Mouse (Mus musculus) lung, adult 2 months (tissue): ENCODE data around the gene Hp1bp3. TPM values are rescaled to one million over a fixed set of nuclear protein-coding genes. Genes with fewer than 3 reads are reported as not detected.

Source experiments
- DNase-seq: peaks from one replicate; pipeline ENCODE4 v3.0.0; 2022
- H3K4me1 ChIP-seq: fragments of 200-500 bp; 2 replicates; pipeline ENCODE4 v1.6.1; 2011; ENCODE audit warnings: low read length; ENCODE audit not compliant: control insufficient read depth, insufficient read depth
- H3K4me3 ChIP-seq: fragments of 200-500 bp; replicated peaks from 2 replicates; pipeline ENCODE3; 2011; ENCODE audit warnings: low read depth, mild to moderate bottlenecking, control low read depth, low read length; ENCODE audit errors: extremely low read depth
- CTCF ChIP-seq: fragments of 200-500 bp; IDR thresholded peaks from 2 replicates; pipeline ENCODE4 v1.5.1; 2011; ENCODE audit warnings: mild to moderate bottlenecking, low read length, control low read depth; ENCODE audit not compliant: insufficient read depth
- POLR2A ChIP-seq: fragments of 200-500 bp; IDR thresholded peaks from 2 replicates; pipeline ENCODE4 v1.6.1; 2011; ENCODE audit warnings: low read depth, mild to moderate bottlenecking, control low read depth, low read length, borderline replicate concordance; ENCODE audit errors: extremely low read depth
- WGBS: fragments of 180-500 bp; shearing (Covaris S2); methylation state at CpG from one replicate; pipeline ENCODE4 v1.1.7; 2018; 5-methylcytosine and 5-hydroxymethylcytosine counted together
- polyA plus RNA-seq: library from polyadenylated mRNA; depleted of rRNA; stranded (reverse); fragments of >200 nt; gene quantifications from 2 replicates; pipeline ENCODE4 v1.2.3, GENCODE M21; 2012

Gene Hp1bp3
- polyA plus RNA-seq, 1 experiment = 78.4 TPM

DNA sequence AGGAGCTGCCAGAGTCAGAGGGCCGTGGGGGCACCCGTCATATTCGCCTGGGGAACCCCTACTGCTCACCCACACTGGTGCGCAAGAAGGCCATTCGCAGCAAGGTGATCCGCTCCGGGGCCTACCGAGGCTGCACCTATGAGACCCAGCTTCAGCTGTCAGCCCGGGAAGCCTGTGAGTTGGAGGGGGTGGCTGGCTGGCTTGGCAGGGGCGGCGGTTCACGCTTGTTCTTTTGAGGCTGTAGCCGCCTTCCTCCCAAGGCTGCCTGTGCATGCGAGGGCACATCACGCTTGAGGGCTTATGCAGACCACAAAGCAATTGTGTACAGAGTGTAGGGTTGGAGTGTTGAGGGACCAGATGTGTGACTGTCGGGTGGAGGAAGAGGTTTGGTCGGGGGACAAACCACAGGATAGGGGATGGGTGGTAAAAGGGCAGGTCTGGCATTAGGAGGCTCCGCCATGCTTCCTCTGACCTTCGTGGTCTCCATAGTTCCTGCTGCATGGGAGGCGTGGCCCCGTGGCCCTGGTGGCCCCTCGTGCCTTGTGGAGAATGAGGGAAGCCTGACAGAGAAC lies 41.1 kb downstream of the Hp1bp3 start:
- 72% methylated on average over 22 of the region's 22 CpGs for WGBS
- DNase-seq = no peak
- no peak overlapping the region for H3K4me3 ChIP-seq
- TF ChIP-seq CTCF (no peak), POLR2A (no peak)
- H3K4me1 ChIP-seq = no peaks in the 10 kb centered on the region

DNA sequence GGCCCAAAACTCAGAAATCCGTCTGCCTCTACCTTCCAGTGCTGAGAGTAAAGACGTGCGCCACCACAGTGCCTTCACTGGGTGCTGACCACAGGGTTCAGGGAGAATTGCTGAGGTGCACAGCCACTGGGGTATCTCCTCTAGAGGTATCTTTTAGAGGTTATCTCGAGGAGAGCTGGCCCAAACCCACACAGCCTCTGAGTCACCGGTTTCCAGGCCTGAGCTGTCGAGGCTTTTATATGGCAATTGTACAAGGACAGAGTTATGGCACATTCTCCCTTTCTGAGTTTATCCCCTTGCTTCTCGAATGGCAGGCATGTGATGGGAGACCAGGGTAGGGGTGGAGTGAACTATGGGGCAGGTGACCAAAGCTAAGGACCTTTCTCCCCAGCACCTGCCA lies 42.6 kb downstream of the Hp1bp3 start:
- 83% methylated on average over 7 of the region's 7 CpGs for WGBS
- DNase-seq = no peak
- Histone ChIP-seq H3K4me1 (no peaks in the 10 kb centered on the region), H3K4me3 (no peak overlapping the region)
- no peak for TF ChIP-seq POLR2A
- TF ChIP-seq CTCF = no peak

DNA sequence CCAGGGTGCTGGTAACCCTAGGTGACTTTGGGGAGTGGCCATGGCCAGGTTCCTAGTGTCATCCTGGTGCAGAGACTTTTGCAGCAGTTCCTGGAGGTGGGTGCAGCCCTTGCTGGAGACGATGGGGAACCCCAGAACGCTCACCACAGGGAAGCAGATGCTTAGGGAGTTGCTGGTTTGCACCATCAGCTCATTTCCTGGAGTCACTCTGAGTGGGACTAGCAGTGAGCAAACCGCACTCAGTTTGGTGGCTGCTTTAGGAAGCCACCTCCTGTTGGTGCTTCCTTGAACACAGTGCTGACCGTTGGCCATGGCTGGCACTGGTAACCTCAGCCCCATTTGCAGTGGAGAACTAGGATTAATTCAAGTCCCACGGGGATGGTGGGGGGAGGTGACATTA lies 43.4 kb downstream of the Hp1bp3 start:
- no peak for DNase-seq
- Histone ChIP-seq H3K4me3 (no peak overlapping the region), H3K4me1 (no peaks in the 10 kb centered on the region)
- TF ChIP-seq POLR2A (no peak), CTCF (no peak)
- WGBS = 66% methylated on average over 5 of the region's 5 CpGs

DNA sequence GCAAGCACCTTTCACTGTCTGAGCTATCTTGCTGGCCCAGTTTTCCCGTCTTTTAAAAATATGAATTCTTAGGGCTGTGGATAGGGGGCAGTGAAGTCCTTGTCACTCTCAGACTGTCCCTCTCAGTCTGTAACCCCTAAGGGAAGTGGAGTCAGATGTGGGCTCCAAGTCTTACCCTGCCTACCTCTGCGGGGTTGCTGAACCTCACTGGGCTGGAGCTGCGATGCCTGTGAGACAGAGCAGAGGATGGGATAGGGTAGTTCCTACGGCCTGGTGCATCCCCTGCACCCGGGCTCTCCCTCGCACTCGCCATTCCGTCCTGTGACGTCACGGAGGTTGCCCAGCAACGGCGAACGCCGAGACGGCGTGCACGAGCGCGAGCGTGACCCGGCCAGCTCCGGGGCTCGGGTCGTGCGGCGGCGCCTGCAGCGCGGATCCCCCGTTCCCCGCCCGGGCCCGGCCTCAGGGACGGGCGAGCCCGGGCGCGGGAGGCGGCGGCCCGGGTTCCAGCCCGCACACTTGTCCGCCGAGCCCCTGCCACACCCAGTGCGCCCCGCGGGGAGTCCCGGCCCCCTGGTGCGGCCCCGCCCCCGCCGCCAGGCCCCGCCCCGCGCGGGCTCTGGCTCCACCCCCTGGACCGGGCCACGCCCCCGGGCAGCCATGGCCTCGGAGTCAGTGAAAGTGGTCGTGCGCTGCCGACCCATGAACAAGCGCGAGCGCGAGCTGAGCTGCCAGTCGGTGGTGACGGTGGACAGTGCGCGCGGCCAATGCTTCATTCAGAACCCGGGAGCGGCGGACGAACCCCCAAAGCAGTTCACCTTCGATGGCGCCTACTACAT lies 46.0 kb downstream of the Hp1bp3 start:
- no peaks in the 10 kb centered on the region for H3K4me1 ChIP-seq
- WGBS = under 1% methylated on average over 78 of the region's 78 CpGs
- peak overlapping the region; percentile 50 for H3K4me3 ChIP-seq
- TF ChIP-seq POLR2A = no peak
- TF ChIP-seq CTCF = 0 out of 2 replicates have a peak, but pooled peaks have one; percentile 4
- peak; percentile 89 for DNase-seq

DNA sequence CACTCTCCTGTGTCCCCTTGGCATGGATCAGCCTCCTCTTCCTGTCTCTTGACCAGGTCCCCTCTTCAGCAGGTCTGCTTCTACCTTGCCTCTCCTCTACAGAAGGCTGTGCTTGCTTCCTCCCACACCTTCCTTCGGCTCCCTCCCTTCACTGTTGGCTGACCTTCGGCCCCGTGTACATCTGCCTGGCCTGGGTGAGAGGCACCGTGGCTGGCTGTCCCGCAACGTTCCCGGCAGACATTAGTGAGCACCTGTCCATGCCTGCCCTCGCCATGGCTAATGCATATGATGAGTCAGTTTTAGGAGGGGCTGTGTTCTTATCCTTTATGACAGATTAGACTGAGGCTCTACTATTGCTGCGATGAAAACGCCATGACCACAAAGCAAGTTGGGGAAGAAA lies 51.8 kb downstream of the Hp1bp3 start:
- no peak overlapping the region for H3K4me3 ChIP-seq
- 81% methylated on average over 10 of the region's 10 CpGs for WGBS
- DNase-seq = no peak

DNA sequence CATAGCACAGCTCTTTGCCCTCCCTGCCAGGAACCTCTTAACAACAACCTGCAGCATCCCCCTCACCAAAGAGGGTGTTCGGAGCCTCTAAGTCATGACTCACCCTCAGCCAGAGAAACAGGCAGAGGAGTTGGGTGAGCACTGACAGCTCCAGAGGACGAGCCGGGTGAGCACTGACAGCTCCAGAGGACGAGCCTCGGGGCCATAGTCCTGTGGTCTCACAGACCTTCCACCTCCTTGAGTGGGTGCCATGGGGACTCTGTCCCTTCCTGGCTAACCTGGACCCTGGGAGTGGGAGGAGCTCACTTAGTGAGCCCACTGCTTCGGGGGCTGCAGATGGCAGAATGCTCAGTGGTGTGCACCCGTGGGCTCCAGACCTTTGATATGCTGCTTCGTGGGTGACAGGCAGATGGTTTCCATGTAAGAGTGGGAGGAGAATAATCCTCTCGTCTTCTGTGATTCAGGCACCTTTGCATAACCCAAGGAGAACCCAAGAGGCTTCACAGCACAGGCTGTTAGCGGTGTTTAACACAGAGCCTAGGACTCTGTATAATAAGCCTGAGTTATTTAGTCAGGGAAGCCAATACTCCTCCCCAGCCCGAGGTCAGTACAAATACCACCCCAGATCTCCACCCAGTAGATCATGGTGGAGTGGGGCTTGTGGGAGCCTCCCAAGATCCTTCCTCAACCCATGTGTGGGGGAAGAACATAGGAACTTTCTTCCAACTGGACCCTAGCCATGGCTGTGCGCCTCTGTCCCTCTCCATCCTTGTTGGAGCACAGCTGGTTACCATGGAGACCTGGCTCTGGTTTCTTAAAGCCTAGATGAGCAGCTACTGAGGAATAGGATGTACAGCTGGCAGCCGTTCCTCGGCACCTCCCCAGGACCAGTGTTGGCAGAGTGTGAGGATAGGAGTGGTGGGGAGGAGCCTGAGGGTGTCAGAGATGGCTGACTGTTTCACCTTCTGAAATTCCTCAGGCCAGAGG lies 56.2 kb downstream of the Hp1bp3 start:
- Histone ChIP-seq H3K4me1 (no peaks in the 10 kb centered on the region), H3K4me3 (no peak overlapping the region)
- no peak for DNase-seq
- TF ChIP-seq POLR2A (no peak), CTCF (no peak)
- WGBS = 47% methylated on average over 14 of the region's 14 CpGs

More for the DNA sequence above, 51.8 kb downstream of the Hp1bp3 start:
- no peaks in the 10 kb centered on the region for H3K4me1 ChIP-seq
- TF ChIP-seq CTCF = no peak
- TF ChIP-seq POLR2A = no peak

DNA sequence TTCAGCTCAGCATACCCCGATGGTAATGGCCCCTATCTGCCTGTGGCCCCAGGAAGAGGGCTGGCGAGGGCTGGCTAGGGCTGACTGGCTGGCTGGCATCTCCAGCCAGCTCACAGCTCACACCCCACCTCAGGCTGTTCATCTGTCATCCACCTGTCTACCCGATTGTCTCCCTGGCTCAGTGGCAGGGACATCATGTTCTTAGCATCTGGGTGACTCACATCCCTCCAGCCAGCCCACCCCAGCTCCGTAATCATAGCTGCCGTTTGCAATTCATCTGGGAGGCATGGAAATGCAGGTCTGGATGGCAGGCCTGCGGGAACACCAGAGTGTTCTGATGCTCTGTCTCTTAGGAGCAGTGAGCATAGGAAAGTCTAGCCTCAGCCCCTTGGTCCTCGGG lies 62.2 kb downstream of the Hp1bp3 start:
- no peak overlapping the region for H3K4me3 ChIP-seq
- 67% methylated on average over 7 of the region's 7 CpGs for WGBS

DNA sequence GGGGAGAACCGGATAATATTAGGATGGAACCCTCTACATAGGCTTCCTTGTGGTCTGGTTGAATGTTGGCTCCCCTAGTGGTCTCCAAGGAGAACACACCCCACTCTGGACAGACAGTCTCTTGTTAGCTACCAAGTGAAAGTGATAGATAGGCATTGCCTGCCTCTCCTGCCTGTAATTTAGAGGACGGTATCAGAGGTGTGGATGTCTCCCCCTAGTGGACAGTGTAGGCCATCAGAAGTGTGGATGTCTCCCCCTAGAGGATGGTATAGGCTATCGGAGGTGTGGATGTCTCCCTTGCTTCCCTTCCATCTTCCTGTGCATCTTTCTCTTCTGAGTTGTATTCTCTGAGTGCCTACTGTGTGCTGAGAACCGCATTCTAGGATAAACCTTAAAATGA lies 66.7 kb downstream of the Hp1bp3 start:
- TF ChIP-seq POLR2A = no peak
- TF ChIP-seq CTCF = peak; percentile 99
- Histone ChIP-seq H3K4me1 (no peaks in the 10 kb centered on the region), H3K4me3 (no peak overlapping the region)
- DNase-seq = peak; percentile 31
- WGBS = 29% methylated on average over 4 of the region's 4 CpGs

More for the DNA sequence above, 62.2 kb downstream of the Hp1bp3 start:
- H3K4me1 ChIP-seq = no peaks in the 10 kb centered on the region
- TF ChIP-seq POLR2A = no peak
- no peak for TF ChIP-seq CTCF
- no peak for DNase-seq

DNA sequence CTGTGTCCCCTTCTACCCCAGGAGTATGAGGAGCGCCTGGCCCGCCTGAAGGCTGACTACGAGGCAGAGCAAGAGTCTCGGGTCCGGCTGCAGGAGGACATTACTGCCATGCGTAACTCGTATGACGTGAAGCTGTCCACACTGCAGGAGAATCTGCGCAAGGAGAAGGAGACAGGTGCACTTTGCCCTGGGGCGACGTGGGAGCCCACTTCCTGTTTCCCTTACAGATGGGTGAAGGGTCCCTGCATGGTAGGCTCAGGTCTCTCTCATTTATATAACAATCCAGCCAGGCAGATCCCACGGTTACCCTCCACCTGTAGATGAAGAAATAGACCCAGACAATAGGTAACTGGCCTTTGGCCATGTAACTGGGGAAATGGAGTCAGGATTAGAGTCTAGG lies 70.3 kb downstream of the Hp1bp3 start:
- TF ChIP-seq CTCF (no peak), POLR2A (no peak)
- WGBS = 76% methylated on average over 12 of the region's 12 CpGs
- no peak for DNase-seq
- no peaks in the 10 kb centered on the region for H3K4me1 ChIP-seq
- no peak overlapping the region for H3K4me3 ChIP-seq

DNA sequence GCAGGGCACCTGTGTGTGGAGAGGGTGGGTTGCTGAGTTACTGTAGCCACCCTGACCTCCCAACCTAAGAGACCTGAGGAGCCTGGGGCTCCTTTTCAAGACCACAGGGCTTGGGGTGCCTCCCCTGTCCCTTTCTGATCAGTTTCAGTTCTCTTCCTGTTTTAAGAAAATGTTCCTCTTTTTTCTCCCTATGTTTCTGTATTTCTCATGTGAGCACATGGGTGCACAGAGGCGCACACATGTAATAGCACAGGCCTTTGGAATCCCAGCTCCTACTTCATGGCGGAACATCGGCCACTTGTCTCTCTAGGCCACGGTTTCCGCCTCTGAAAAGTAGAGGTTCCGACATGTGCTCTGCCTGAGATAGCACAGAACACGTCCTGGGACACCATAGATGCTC lies 72.6 kb downstream of the Hp1bp3 start:
- WGBS = 75% methylated on average over 7 of the region's 7 CpGs
- H3K4me3 ChIP-seq = no peak overlapping the region
- TF ChIP-seq POLR2A (no peak), CTCF (no peak)
- DNase-seq = no peak
- H3K4me1 ChIP-seq = no peaks in the 10 kb centered on the region
